Mouse (Mus musculus) heart, postnatal 25 days (tissue): Measurements from ENCODE around the gene Rimkla. TPM values are rescaled to one million over a fixed set of nuclear protein-coding genes. Genes with fewer than 3 reads are reported as not detected.
A peak's percentile ranks its signal among the peaks of the same experiment; 100 is the strongest.
"Not testable (repeated sequence)": the region's sequence is repeated elsewhere in the genome, so short reads cannot be mapped to it uniquely, and the experiment has no call there.

Source experiments
- DNase-seq: peaks from one replicate; pipeline ENCODE4 v3.0.0; 2022; ENCODE audit warnings: low spot score
- intact Hi-C: fragments of 180-260 bp; cut with DNase I; formaldehyde crosslinking; loops from one replicate; pipeline ENCODE4 v1.15.1; 2025
- total RNA-seq, 2 experiments: library from RNA; stranded (reverse); gene quantifications; 2 replicates each; pipeline ENCODE4 v1.2.3; 2021

Rimkla gene
- under 1 TPM; 0.31 to 0.67 TPM for total RNA-seq

- intact Hi-C loops, result no loop called here
- peak; percentile 28 for DNase-seq
Measured at GRCm38 (mm10) chr4:119492291-119492932, at the start of gene Rimkla. TSS of gene Rimkla (minus strand) at chr4:119492628.

- DNase-seq, result no peak
- intact Hi-C loops, result no loop called here
Measured at GRCm38 (mm10) chr4:119540533-119540890, 48.1 kb upstream of the Rimkla start.

GRCm38 (mm10) chr4:119539836-119540532, 47.6 kb upstream of the Rimkla start:
- intact Hi-C loops, result loop anchor here (2.0 to 10.0 kb wide), 3 partner anchors 85 to 215 kb away; partner anchors contain the start of genes Ppcs, Ppih and Zmynd12
- DNase-seq, result peak; percentile 20

GRCm38 (mm10) chr4:119539031-119539824, 46.8 kb upstream of the Rimkla start, which contains the start of gene Frg2f1:
TSS of gene Frg2f1 (minus strand) at chr4:119539529.
- intact Hi-C loops, result loop anchor here (2.0 to 10.0 kb wide), 3 partner anchors 86 to 214 kb away; partner anchors contain the start of genes Ppcs, Ppih and Zmynd12
- DNase-seq, result peak; percentile 88

GRCm38 (mm10) chr4:119537436-119537835, 45.0 kb upstream of the Rimkla start:
- no peak for DNase-seq
- intact Hi-C loops, result loop anchor here (10.0 kb wide), 2 partner anchors 87 to 213 kb away; partner anchors contain the start of gene Ppih

- not testable (repeated sequence) for DNase-seq
- intact Hi-C loops, result loop anchor here (10.0 kb wide), 2 partner anchors 88 to 212 kb away; partner anchors contain the start of gene Ppih
Measured at GRCm38 (mm10) chr4:119536615-119537014, 44.2 kb upstream of the Rimkla start, which contains the start of gene Foxj3. TSS of gene Foxj3 (plus strand) at chr4:119537004.

- intact Hi-C loops, result loop anchor here (10.0 kb wide), 2 partner anchors 90 to 210 kb away; partner anchors contain the start of gene Ppih
- no peak for DNase-seq
Measured at GRCm38 (mm10) chr4:119535103-119535502, 42.7 kb upstream of the Rimkla start.

GRCm38 (mm10) chr4:119531813-119532212, 39.4 kb upstream of the Rimkla start:
- intact Hi-C loops, result loop anchor here (5.0 to 10.0 kb wide), 3 partner anchors 93 to 285 kb away; partner anchors contain the start of gene Ppih
- DNase-seq, result no peak

GRCm38 (mm10) chr4:119526329-119526845, 34.0 kb upstream of the Rimkla start:
- no peak for DNase-seq
- intact Hi-C loops, result no loop called here

- intact Hi-C loops, result no loop called here
- DNase-seq, result no peak
Measured at GRCm38 (mm10) chr4:119524466-119524865, 32.0 kb upstream of the Rimkla start.

- no peak for DNase-seq
- intact Hi-C loops, result no loop called here
Measured at GRCm38 (mm10) chr4:119524010-119524409, 31.6 kb upstream of the Rimkla start.

- no peak for DNase-seq
- intact Hi-C loops, result no loop called here
Measured at GRCm38 (mm10) chr4:119523575-119523974, 31.1 kb upstream of the Rimkla start.

- intact Hi-C loops, result no loop called here
Measured at GRCm38 (mm10) chr4:119512731-119513141, 20.3 kb upstream of the Rimkla start.

GRCm38 (mm10) chr4:119511591-119511990, 19.2 kb upstream of the Rimkla start:
- DNase-seq, result no peak
- intact Hi-C loops, result no loop called here

More at GRCm38 (mm10) chr4:119512731-119513141, 20.3 kb upstream of the Rimkla start:
- no peak for DNase-seq

- intact Hi-C loops, result no loop called here
- DNase-seq, result no peak
Measured at GRCm38 (mm10) chr4:119498319-119498848, 6.0 kb upstream of the Rimkla start.

GRCm38 (mm10) chr4:119492933-119493327, 502 bp upstream of the Rimkla start:
- intact Hi-C loops, result no loop called here
- DNase-seq, result no peak

- intact Hi-C loops, result no loop called here
- DNase-seq, result no peak
Measured at GRCm38 (mm10) chr4:119490806-119491205, 1.6 kb downstream of the Rimkla start.

GRCm38 (mm10) chr4:119489666-119490065, 2.8 kb downstream of the Rimkla start:
- intact Hi-C loops, result no loop called here
- no peak for DNase-seq

- intact Hi-C loops, result no loop called here
Measured at GRCm38 (mm10) chr4:119484882-119485281, 7.5 kb downstream of the Rimkla start.

GRCm38 (mm10) chr4:119483051-119483450, 9.4 kb downstream of the Rimkla start:
- DNase-seq, result no peak
- intact Hi-C loops, result no loop called here

More at GRCm38 (mm10) chr4:119484882-119485281, 7.5 kb downstream of the Rimkla start:
- DNase-seq, result no peak
